Mouse (Mus musculus) heart, postnatal 0 days (tissue): ENCODE results near the gene Tpmt.

ENCODE experiments used
- CTCF ChIP-seq: IDR thresholded peaks from 2 replicates; pipeline ENCODE4 v1.5.1; 2016; ENCODE audit warnings: antibody characterized with exemption, control low read depth, low read depth
- EP300 ChIP-seq: IDR thresholded peaks from 2 replicates; pipeline ENCODE4 v1.6.1; 2016; ENCODE audit warnings: antibody characterized with exemption, low read depth

DNA sequence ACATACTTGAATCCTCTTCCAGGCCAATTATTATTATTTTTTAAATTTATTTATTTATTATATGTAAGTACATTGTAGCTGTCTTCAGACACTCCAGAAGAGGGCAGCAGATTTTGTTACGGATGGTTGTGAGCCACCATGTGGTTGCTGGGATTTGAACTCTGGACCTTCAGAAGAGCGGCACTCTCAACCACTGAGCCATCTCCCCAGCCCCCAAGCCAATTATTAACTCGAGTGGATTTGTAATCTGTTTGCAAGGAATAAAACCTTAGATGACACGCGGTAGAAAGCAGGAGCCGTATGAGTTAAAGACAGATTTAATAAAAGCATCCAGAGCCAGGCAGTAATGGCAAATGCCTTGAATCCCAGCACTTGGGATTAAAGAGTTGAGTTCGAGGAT, 24.8 kb downstream of the Tpmt start:
- TF ChIP-seq CTCF (no peak), EP300 (no peak)
